Mouse (Mus musculus) forebrain, embryonic 12.5 days (tissue): Measurements from ENCODE around the gene P3h2. TPM values are rescaled to one million over a fixed set of nuclear protein-coding genes. Genes with fewer than 3 reads are reported as not detected.

ENCODE experiments used
- ATAC-seq: fragments of 200-750 bp; cut with Nextera tagmentation; 2 replicates; pipeline ENCODE4 v1.8.0; 2017; ENCODE audit warnings: moderate TSS enrichment; ENCODE audit not compliant: low FRiP score
- H3K27ac ChIP-seq: fragments of 300-500 bp; sonication (generic); 2 replicates; pipeline ENCODE4 v1.5.1; 2016; ENCODE audit warnings: mild to moderate bottlenecking
- H3K27me3 ChIP-seq: fragments of 300-500 bp; sonication (generic); 2 replicates; pipeline ENCODE4 v1.6.1; 2016; ENCODE audit warnings: mild to moderate bottlenecking
- H3K36me3 ChIP-seq: fragments of 300-500 bp; sonication (generic); replicated peaks from 2 replicates; pipeline ENCODE4 v1.6.1; 2016; ENCODE audit warnings: mild to moderate bottlenecking
- H3K4me1 ChIP-seq: fragments of 300-500 bp; sonication (generic); 2 replicates; pipeline ENCODE4 v1.6.1; 2016
- H3K4me2 ChIP-seq: fragments of 300-500 bp; sonication (generic); 2 replicates; pipeline ENCODE4 v1.6.1; 2016; ENCODE audit warnings: mild to moderate bottlenecking, moderate library complexity
- H3K4me3 ChIP-seq: fragments of 300-500 bp; sonication (generic); replicated peaks from 2 replicates; pipeline ENCODE4 v1.5.1; 2016; ENCODE audit warnings: mild to moderate bottlenecking
- H3K9ac ChIP-seq: fragments of 300-500 bp; sonication (generic); 2 replicates; pipeline ENCODE4 v1.6.1; 2016; ENCODE audit warnings: mild to moderate bottlenecking
- H3K9me3 ChIP-seq: fragments of 300-500 bp; sonication (generic); 2 replicates; pipeline ENCODE4 v1.6.1; 2016
- WGBS: fragments of 180-500 bp; shearing (Covaris S2); methylation state at CpG from one replicate; pipeline ENCODE4 v1.1.7; 2016; 5-methylcytosine and 5-hydroxymethylcytosine counted together
- polyA plus RNA-seq: library from polyadenylated mRNA; unstranded; fragments of >200 nt; fragmentation: Nextera tagmentation; extraction: Ambion mirVana; gene quantifications from 2 replicates; pipeline ENCODE4 v1.2.1, GENCODE M21; 2016

Gene P3h2
- polyA plus RNA-seq, 1 experiment from 2014 or later, result 2.3 TPM

GRCm38 (mm10) chr16:26088976-26089375 lies 16.6 kb downstream of the P3h2 start:
- Histone ChIP-seq H3K27ac (no peak overlapping the region), H3K27me3 (no peaks in the 10 kb centered on the region), H3K36me3 (no peaks in the 10 kb centered on the region), H3K4me3 (no peak overlapping the region), H3K4me1 (no peaks in the 10 kb centered on the region), H3K9ac (no peak overlapping the region), H3K9me3 (no peaks in the 10 kb centered on the region), H3K4me2 (no peak overlapping the region)
- ATAC-seq, result no peak
- WGBS, result 87% methylated on average over 5 of the region's 5 CpGs

- Histone ChIP-seq H3K9me3 (no peaks in the 10 kb centered on the region), H3K27me3 (no peaks in the 10 kb centered on the region), H3K4me1 (no peaks in the 10 kb centered on the region), H3K4me3 (no peak overlapping the region), H3K36me3 (no peaks in the 10 kb centered on the region), H3K4me2 (no peak overlapping the region), H3K9ac (no peak overlapping the region), H3K27ac (no peak overlapping the region)
- 90% methylated on average over 1 of the region's 1 CpGs for WGBS
- ATAC-seq, result no peak
Observed at GRCm38 (mm10) chr16:26088240-26088639, 17.3 kb downstream of the P3h2 start.

GRCm38 (mm10) chr16:26086955-26087354 lies 18.6 kb downstream of the P3h2 start:
- Histone ChIP-seq H3K4me1 (no peaks in the 10 kb centered on the region), H3K9ac (no peak overlapping the region), H3K9me3 (no peaks in the 10 kb centered on the region), H3K4me3 (no peak overlapping the region), H3K4me2 (no peak overlapping the region), H3K27ac (no peak overlapping the region), H3K27me3 (no peaks in the 10 kb centered on the region), H3K36me3 (no peaks in the 10 kb centered on the region)
- ATAC-seq, result no peak
- 96% methylated on average over 1 of the region's 1 CpGs for WGBS

- Histone ChIP-seq H3K4me2 (no peak overlapping the region), H3K9ac (no peak overlapping the region), H3K27me3 (no peaks in the 10 kb centered on the region), H3K4me1 (no peaks in the 10 kb centered on the region), H3K4me3 (no peak overlapping the region), H3K9me3 (no peaks in the 10 kb centered on the region), H3K36me3 (no peaks in the 10 kb centered on the region), H3K27ac (no peak overlapping the region)
- ATAC-seq, result no peak
- 53% methylated on average over 2 of the region's 2 CpGs for WGBS
Observed at GRCm38 (mm10) chr16:26085160-26085559, 20.4 kb downstream of the P3h2 start.

- Histone ChIP-seq H3K4me1 (peaks cover 11% of the 10 kb centered on the region), H3K27ac (no peak overlapping the region), H3K4me3 (no peak overlapping the region), H3K27me3 (no peaks in the 10 kb centered on the region; the same call in 1 of the 2 replicates), H3K9me3 (no peaks in the 10 kb centered on the region), H3K36me3 (no peaks in the 10 kb centered on the region), H3K9ac (no peak overlapping the region), H3K4me2 (no peak overlapping the region)
- 89% methylated on average over 1 of the region's 1 CpGs for WGBS
- no peak for ATAC-seq
Observed at GRCm38 (mm10) chr16:26082831-26083230, 22.8 kb downstream of the P3h2 start.

- no peak overlapping the region for H3K4me3 ChIP-seq
- no peaks in the 10 kb centered on the region for H3K9me3 ChIP-seq
- H3K9ac ChIP-seq, result no peak overlapping the region
- no peaks in the 10 kb centered on the region for H3K36me3 ChIP-seq
- no peaks in the 10 kb centered on the region; the same call in 1 of the 2 replicates for H3K27me3 ChIP-seq
- H3K4me2 ChIP-seq, result no peak overlapping the region
- no peak for ATAC-seq
- H3K4me1 ChIP-seq, result peaks cover 15% of the 10 kb centered on the region
- no peak overlapping the region for H3K27ac ChIP-seq
Observed at GRCm38 (mm10) chr16:26082391-26082790, 23.2 kb downstream of the P3h2 start.

- Histone ChIP-seq H3K4me3 (no peak overlapping the region), H3K27me3 (no peaks in the 10 kb centered on the region; the same call in 1 of the 2 replicates), H3K9ac (no peak overlapping the region), H3K27ac (no peak overlapping the region), H3K9me3 (no peaks in the 10 kb centered on the region), H3K36me3 (no peaks in the 10 kb centered on the region), H3K4me1 (peaks cover 18% of the 10 kb centered on the region), H3K4me2 (no peak overlapping the region)
- 15% methylated on average over 7 of the region's 7 CpGs for WGBS
- ATAC-seq, result no peak
Observed at GRCm38 (mm10) chr16:26078923-26079351, 26.6 kb downstream of the P3h2 start.

GRCm38 (mm10) chr16:26078100-26078422 lies 27.5 kb downstream of the P3h2 start:
- H3K9me3 ChIP-seq, result no peaks in the 10 kb centered on the region
- no peak overlapping the region for H3K4me3 ChIP-seq
- no peaks in the 10 kb centered on the region for H3K36me3 ChIP-seq
- ATAC-seq, result no peak
- H3K4me2 ChIP-seq, result no peak overlapping the region
- H3K27ac ChIP-seq, result no peak overlapping the region
- peaks cover 18% of the 10 kb centered on the region for H3K4me1 ChIP-seq
- 54% methylated on average over 2 of the region's 2 CpGs for WGBS
- H3K27me3 ChIP-seq, result no peaks in the 10 kb centered on the region; the same call in 1 of the 2 replicates
- H3K9ac ChIP-seq, result no peak overlapping the region

- no peaks in the 10 kb centered on the region for H3K9me3 ChIP-seq
- peaks cover 18% of the 10 kb centered on the region for H3K4me1 ChIP-seq
- no peak overlapping the region for H3K27ac ChIP-seq
- H3K4me3 ChIP-seq, result no peak overlapping the region
- no peak overlapping the region for H3K4me2 ChIP-seq
- H3K27me3 ChIP-seq, result no peaks in the 10 kb centered on the region; the same call in 1 of the 2 replicates
- H3K36me3 ChIP-seq, result no peaks in the 10 kb centered on the region
- 55% methylated on average over 10 of the region's 10 CpGs for WGBS
- ATAC-seq, result no peak
- H3K9ac ChIP-seq, result no peak overlapping the region
Observed at GRCm38 (mm10) chr16:26077246-26078099, 28.1 kb downstream of the P3h2 start.

- Histone ChIP-seq H3K36me3 (no peaks in the 10 kb centered on the region), H3K4me2 (no peak overlapping the region), H3K9ac (no peak overlapping the region), H3K4me1 (peaks cover 18% of the 10 kb centered on the region), H3K27me3 (no peaks in the 10 kb centered on the region; the same call in 1 of the 2 replicates), H3K9me3 (no peaks in the 10 kb centered on the region), H3K27ac (no peak overlapping the region), H3K4me3 (no peak overlapping the region)
- ATAC-seq, result no peak
Observed at GRCm38 (mm10) chr16:26075063-26075462, 30.5 kb downstream of the P3h2 start.

GRCm38 (mm10) chr16:26070376-26070775 lies 35.2 kb downstream of the P3h2 start:
- H3K4me2 ChIP-seq, result no peak overlapping the region

GRCm38 (mm10) chr16:26065060-26065459 lies 40.5 kb downstream of the P3h2 start:
- 67% methylated on average over 6 of the region's 6 CpGs for WGBS
- no peaks in the 10 kb centered on the region for H3K9me3 ChIP-seq
- ATAC-seq, result no peak
- H3K9ac ChIP-seq, result no peak overlapping the region
- H3K27me3 ChIP-seq, result no peaks in the 10 kb centered on the region
- no peaks in the 10 kb centered on the region for H3K4me1 ChIP-seq
- H3K36me3 ChIP-seq, result no peaks in the 10 kb centered on the region
- no peak overlapping the region for H3K27ac ChIP-seq
- no peak overlapping the region for H3K4me3 ChIP-seq
- H3K4me2 ChIP-seq, result no peak overlapping the region

More at GRCm38 (mm10) chr16:26070376-26070775, 35.2 kb downstream of the P3h2 start:
- WGBS, result 92% methylated on average over 3 of the region's 3 CpGs
- no peaks in the 10 kb centered on the region for H3K9me3 ChIP-seq
- no peak overlapping the region for H3K4me3 ChIP-seq
- H3K27me3 ChIP-seq, result no peaks in the 10 kb centered on the region
- no peaks in the 10 kb centered on the region for H3K4me1 ChIP-seq
- H3K27ac ChIP-seq, result no peak overlapping the region
- no peaks in the 10 kb centered on the region for H3K36me3 ChIP-seq
- no peak overlapping the region for H3K9ac ChIP-seq
- no peak for ATAC-seq
